Mouse (Mus musculus) right cerebral cortex, adult 18-20 months (tissue): ENCODE data around the gene Rab9.
"Not testable (repeated sequence)": the region's sequence is repeated elsewhere in the genome, so short reads cannot be mapped to it uniquely, and the experiment has no call there.

ENCODE experiments used
- DNase-seq: peaks from one replicate; pipeline ENCODE4 v3.0.0; 2022; ENCODE audit warnings: mixed read lengths

Gene Rab9

DNA sequence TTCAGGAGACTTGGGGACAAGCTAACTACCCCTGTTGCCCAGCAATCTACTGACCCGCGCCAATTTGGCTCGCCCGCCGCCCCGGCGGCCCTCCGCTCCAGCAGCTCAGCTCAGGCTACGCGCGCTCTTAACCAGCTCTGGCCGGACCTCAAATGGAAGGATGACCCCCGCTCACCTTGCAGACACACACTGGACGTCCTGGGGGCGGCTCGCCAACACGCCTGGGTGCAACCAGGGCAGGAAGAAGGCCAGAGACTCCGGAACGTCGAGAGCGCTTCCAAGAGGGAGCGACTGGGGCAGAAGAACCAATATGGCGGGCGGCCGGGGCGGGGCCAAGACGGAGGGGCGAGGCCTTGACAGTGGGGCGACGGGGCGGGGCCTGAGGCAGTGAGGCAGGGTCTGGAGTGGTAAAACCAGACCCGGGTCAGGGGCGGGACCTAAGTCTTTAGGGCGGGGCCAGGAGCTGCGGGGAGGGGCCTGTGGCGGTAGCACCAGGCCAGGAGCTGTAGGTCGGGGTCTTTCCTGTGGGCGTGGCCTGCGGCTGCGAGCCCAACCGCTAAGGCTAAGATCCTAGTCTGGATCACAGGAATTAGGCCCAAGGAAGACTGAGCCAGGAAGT is at the start of gene Rab9:
Gene Rab9 (minus strand): TSS at position 503 of the 619 bp plus-strand sequence.
- DNase-seq = peak; percentile 88

DNA sequence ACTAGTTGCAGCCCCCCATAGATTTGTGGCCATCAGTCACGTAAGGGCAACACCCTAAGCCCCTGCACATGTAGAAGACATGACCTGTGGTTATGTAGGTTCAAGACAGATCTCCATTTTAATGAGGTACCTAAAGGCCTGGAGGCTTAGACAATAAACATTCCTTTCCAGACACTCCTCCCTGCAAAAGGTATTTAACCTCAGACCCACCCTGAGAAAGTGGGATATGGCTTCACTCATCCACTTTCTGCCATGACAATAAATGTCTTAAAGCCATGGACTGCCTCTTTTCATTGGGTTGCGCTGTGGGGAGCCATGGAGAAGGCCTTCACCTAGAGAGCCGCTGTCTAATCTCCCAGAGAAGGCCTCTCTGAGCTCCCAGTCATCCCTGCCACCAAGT is 48.5 kb upstream of the Rab9 start:
- DNase-seq = no peak

DNA sequence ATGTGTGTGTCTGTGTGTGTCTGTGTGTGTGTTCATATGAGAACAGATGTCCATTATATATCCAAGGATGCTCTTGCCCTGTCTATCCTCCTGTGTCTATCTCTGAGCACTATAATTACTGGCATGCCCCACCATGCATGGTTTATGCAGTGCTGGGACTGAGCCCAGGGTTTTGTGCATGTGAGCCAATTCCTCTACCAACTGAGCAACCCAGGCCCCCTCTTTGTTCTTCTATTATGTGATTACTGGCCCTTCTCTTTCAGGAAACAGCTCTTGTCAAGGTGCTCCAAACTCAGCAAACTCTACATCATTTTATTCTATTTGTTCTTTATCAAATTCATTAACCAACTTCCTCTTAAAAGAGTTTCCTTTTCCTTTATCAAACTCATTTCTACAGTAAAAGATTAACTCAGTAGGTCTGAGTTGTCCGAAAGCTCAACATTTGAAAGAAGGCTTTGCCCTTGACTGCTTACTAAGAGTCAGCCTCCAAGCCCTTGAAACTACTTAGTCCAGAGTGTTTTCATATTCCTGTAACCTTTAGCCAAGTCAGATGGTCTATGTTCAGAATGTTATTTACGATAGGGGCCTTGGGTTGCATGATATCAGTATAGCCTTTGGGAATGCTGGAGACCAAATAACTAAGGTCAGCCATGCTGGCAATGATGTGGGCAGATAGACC is 46.1 kb upstream of the Rab9 start:
- DNase-seq = no peak

DNA sequence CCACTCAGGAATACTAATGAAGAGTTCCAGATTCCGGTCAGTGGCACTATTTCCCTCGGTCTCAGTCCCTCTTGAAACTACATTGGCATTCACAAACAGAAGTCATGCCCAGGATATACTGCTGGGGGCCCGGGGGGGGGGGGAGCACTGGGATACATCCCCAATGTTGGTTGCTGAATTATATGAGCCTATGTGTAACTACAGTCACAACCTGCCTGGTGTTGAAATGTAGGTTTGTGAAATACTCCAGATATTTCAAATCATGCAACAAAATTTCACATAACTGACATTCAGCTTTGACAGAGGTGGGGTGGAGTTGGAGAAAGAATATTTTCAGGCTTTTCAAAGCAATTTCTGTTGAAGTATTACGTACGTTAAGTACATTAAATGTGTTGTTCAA is 41.1 kb upstream of the Rab9 start:
- DNase-seq = no peak

DNA sequence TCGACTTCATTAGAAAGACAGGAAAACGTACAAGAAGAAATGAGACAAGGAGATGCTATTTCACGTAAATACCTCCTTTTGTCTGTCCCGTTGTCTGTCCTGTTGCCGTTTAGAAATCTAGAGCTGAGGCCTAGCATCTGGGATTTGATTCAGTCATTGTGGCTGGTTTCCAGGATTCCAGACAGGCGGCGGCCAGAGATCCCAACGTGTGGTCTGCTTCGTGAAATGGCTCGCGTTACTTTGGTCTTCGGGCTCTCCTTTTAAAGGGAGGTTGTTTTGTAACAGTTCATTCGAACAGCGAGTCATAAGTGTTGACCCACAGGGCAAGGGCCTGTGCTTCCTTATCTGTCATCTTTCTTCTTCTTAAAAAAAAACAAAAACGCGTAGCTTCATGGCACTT is 38.7 kb upstream of the Rab9 start, which contains the start of gene Tceanc:
Gene Tceanc (minus strand): TSS at position 223 of the 400 bp plus-strand sequence.
- no peak for DNase-seq

DNA sequence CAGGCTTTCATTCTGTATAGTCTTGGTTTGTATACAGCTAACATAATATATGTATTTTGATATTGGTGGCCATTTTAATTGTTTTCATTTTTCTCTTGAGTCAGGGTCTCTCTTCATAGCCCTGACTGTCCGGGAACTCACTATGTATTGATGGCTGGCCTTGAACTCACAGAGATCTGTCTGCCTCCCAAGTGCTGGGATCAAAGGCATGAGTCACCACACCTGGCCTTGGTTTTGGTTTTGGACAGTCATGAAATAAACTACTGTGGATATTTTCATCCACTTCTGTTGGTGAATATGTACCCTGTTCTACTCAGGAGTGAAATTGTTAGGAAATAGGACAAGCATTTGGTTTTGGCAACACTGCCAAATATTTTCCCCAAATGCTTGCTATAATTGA is 37.0 kb upstream of the Rab9 start:
- DNase-seq = no peak

DNA sequence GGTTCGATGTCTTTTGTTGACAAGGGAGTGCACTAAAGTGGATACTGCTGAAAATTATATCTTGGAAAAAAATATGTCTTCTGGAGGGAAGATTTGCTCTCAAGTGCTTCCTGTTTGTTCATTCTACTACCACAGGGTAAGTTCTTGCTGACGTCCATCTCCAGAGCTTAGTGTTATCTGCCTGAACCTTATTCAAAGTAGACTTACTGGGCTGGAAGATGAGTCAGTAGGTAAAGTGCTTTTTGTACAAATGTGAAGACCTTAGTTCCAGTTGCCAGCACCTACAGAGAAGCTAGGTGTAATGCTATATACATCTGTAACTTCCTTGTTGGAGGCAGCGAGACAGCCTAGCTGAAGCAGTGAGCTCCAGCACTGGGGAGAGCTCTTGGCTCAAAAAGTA is 36.3 kb upstream of the Rab9 start:
- DNase-seq = no peak

DNA sequence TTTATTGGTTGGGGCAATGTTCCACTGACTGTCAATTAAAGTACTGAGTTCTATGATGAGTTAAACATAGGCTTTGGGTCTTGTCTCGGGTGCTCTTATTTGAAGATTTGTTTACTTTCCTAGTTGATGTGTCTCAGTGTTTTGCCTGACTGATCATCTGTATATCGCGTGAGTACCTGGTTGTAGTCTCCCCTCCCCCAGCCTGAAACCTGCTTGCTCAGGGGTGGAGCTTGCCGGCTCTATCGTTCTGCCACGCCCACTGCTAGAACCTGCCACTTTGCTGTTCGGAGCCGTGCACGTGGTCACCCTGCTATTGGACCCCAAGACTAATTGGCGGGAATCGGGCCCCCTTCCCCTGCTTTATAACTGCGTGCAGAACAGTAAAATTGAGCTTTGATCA is 34.4 kb upstream of the Rab9 start:
- not testable (repeated sequence) for DNase-seq

DNA sequence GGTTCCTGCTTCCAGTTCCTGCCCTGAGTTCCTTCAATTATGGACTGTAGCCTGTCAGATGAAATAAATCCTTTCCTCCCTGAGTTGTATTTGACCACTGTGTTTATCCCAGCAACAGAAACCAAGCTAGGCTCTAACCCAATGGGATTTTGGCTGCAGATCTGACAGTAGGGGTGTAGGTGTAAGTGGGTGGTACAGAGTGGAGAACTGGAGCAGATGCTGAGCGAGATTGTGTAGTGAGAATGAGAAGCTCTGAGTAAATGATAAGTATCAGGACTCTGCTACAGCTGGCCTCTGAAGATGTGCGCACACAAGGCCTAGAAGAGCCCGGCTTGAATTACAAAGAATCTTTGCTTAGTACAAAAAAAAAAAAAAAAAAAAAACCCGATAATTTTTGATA is 32.4 kb upstream of the Rab9 start:
- DNase-seq = peak; percentile 34

DNA sequence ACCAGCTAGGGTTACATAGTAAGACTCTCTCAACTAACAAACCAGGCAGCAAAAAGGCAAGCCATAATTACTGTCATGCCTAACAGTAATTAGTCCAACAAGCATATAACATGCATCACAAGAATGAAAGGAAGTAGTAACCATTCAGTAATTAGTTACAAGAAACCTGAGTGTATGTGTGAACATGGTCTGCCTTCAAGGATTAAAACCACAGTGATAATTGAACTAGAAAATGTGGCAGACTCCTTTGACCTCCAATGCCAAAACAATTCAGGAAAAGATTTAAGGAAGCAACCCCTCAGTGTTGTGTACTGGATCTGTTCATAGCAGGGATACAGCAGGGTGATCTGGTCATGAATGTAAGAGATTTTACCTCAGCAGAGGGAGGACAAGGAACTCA is 31.4 kb upstream of the Rab9 start:
- DNase-seq = no peak

DNA sequence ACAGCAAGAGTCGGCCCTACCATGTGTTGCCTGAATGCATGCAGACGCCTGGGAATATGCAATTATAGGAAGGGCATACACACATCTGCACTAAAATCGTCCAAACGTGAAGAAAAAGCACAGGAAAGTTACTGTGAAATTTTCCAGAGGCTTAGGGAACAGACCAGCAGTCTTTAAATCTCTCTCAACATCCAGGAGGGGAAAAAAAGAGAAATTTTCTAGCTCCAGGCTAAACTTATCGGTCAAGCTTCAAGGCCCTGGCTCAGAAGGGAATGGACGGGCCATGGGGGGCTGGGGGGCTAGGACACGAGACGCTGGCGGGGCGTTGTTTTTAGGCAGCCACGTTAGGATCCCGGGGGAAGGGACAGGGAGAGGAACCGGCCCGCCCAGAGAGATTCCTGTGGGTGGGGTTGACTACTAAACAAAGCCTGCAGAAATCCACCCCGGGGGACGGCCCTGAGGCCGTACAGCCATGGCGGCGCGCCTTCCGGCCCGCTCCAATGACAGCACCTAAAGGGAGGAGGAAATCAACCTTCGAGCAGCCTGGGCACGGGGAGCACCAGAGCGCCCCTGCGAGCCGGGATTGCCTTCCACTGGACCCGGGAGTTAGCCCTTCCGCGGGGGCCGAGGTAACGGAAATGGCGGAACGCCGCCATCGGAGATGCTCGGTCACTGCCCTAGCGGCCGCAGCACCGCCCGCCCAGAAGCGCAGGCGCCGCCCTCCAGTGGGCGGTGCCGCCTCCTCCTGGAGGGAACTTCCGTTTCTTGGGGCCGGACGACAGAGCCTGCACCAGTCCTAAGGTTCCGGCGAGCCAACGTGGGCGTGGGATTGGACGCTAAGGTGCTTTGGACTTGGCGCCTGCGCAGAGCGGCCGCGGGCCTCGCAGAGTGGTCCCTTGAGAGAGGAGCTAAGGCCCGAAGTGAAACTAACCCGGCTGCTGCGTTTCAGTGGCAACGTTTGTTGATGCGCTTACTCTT is 30.4 kb upstream of the Rab9 start:
- peak; percentile 92 for DNase-seq

DNA sequence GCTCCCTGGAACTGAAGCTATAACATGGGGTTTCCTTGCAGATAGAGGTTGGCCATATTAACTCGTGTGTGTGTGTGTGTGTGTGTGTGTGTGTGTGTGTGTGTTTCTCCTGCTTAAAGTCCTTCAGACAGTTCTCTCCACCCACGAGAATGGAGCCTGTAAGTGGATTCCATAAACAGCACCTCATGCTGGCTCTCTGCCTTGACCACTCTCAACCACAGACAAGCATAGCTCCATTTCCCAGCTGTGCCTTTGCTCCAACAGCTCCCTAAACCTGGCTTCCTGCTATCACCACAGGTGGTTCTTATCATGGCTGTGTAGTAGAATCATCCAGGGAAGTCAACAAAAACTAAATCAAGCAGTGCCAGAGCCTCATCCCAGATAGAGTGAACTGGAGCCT is 24.8 kb upstream of the Rab9 start:
- DNase-seq = no peak

DNA sequence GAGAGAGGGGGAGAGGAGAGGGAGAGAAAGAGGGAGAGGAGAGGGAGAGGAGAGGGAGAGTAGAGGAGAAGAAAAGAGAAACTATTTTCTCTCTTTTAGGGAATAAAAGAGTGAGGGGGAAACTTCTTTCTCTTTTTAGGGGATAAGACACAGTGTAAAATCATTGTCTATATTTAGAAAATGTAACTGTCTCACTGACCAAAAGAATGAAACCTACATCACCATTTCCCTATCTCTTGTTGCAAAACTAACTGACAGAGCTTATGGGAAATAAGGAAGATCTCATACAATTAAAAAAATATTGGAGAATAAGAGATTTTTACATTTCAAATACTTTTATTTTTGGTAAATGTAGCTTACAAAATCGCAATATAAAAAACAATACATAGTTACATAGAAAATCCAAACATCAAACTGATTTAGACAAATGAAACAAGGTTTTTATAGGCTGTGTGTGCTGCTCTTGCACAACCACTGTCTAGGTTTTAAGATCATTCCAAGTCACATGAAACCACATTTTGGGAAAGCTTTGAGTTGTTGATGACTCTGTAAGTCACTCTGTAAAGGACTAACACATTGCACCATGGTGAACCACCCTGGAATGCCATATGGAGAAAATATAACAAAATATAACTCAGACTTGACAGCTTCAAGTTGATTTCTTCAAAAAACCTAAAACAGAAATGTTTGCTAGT is 20.0 kb upstream of the Rab9 start:
- DNase-seq = no peak

DNA sequence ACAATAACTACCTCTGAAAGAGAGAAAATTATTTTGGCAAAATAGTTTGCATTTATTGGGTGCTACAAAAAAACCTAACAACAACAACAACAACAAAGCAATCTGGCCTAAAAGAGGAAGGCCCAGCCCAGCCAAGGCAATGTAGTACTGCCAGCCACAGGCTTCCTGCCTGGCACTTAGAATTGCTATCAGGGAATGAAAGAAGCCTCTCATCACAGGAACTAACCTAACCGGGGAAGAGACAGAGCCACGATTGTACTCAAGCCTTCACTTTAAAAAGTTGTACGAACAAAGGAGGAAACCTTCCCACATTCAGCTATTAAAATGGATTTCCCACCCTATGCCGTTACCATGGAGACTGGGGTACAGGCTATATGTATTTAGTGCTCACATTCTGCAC is 18.1 kb upstream of the Rab9 start:
- DNase-seq = peak; percentile 2

DNA sequence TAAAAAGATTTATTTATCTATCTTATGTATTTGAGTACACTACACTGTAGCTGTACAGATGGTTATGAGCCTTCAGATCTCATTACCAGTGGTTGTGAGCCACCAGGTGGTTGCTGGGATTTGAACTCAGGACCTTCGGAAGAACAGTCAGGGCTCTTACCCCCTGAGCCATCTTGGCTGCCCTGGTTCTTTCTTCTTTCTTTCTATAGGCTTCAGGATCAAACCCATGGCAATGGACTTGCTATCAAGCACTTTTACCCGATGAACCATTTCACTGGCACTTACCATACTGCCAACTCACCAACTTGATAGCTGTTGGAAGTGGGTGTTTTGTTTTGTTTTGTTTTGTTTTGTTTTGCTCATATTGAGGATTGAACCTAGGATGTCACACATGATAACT is 15.4 kb upstream of the Rab9 start:
- no peak for DNase-seq

DNA sequence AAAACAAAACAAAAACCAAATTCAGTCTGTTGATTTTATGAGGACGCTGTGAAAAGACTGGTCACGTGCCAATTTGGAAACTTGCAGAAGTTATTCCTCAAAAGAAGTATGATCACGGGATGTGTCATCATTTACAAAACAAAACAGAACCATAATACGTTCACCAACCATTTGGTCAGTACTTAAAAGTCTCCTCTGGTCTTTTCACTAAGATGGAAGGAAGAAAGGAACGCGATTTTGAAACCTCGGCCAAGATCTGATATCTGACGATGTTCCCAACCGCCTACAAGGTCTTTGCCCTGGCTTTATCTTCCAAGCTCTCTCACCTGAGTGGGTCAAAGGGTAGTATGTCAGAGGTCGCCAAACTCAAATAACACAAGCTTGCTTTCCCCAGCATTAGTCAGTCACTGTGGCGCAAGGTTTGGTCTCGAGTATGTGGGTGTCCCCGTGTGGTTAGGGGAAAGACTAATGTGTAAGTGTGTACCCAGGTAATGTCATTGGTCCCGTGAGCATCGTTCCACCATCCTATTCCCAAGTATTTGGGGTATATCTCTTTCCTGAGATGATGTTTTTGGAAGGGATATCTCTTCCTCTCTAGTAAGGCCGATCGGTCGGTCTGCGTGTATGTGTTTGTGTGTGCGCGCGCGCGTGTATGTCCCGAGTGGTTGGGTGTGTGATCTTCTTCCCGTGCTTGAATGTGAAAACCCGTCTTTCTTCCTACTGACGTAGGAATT is 869 bp downstream of the Rab9 start:
- DNase-seq = no peak

DNA sequence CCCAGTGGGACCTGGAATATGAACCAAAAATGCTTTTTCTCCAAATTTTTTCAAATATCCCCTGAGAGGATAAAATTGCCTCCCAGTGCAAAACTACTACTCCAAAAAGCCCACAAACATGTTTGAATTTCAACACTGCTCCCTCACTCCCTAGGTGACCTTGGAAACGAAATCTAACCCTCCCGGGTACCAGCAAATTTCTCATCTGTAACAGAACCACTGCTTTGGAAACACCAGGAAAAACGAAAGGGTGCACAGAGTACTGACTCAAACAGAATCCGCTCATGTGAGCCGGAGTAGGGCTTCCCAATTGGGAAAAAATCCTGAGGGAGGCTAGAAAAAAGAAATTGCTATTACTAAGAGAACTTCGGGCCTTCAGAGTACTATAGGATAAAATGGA is 2.3 kb downstream of the Rab9 start:
- no peak for DNase-seq

DNA sequence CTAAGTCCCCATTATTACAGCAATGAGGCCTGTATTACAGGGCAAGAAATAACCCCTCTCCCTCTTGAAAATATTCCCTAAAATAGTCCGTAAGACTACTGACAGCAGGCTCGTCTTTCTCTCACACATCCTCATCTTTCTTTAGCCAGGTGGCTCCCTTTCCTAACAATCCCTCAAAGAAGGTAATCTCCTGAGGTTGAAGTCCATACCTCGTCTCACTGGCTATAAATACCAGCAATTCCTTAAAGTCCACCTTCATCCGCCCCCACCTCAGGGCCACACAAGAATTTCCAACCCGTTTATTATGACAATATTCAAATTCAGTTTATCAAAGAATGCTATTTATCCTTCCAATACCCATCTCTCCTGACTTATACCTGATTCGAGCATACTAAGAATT is 7.1 kb downstream of the Rab9 start:
- no peak for DNase-seq

DNA sequence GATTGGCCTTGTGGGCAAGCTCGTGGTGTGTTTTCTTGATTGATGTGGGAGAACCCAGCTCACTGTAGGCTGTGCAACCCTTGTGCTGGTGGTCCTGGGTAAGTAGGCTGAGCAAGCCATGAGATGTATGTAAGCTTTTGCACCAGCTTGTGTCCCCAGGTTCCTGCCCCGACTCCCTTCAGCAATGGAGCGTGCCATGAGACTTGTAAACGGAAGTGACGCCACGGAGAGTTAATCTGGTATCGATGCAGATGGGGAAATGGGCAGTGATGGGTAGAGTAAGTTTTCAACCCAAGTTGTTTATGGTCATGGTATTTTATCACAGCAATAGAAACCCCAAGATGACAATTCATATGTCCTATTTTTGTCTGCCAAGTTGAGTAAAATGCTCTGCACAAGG is 11.3 kb downstream of the Rab9 start:
- DNase-seq = no peak

DNA sequence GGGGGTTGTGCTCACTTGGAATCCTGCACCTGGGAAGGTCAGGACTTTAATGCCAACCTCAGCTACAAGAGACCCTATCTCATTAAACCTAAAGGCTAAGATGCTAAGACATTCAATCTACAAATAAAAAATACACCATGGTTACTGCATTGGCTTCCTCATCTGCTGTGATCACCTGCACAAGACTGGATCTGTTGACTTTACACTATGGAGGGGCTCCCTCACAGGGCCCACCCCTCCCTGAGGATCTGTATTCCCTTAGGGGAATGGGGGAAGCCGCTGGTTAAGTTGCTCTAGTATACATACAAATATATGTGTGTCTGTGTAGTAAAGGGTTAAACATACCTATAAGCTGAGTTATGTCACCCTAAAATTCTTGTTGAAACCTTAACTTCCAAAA is 24.1 kb downstream of the Rab9 start:
- DNase-seq = no peak

DNA sequence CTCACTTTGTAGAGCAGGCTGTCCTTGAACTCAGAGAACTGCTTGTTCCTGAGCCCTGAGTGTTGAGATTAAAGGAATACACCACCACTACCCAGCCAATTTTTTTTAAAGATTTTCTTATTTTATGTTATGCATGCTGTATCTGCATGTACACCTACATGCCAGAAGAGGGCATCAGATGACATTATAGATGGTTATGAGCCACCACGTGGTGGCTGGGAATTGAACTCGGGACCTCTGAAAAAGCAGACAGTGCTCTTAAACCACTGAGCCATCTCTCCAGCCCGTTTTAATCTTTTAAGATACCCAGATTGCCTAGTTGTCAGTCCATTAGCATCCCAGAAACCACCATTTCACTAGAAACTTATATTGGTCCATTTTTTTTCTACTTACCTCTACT is 25.3 kb downstream of the Rab9 start:
- DNase-seq = no peak

DNA sequence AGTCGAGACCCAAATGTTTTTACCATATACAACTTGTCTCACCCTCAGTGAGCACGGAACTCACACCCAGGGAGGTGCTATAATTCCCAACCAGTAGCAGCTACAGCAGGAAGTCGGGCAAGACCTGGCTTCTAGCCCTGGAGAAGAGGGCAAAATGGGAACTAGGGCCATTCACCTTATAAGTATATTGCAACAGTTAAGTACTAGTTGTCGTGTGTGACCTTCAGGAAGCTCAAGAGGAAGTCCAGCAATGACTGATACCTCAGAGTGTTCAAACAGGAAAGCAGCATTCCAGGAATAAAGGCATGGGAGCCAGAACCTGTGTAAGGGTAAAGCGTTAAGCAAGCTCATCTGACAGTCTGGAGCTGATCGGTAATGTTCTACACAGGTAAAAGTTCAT is 26.1 kb downstream of the Rab9 start:
- DNase-seq = no peak
